Mouse (Mus musculus) kidney, embryonic 15.5 days (tissue): ENCODE results near the gene Vmn1r31. TPM values are rescaled to one million over a fixed set of nuclear protein-coding genes. Genes with fewer than 3 reads are reported as not detected.

Experiments
- ATAC-seq: fragments of 200-750 bp; cut with Nextera tagmentation; replicated peaks from 2 replicates; pipeline ENCODE4 v1.8.0; 2017; ENCODE audit warnings: moderate TSS enrichment; ENCODE audit not compliant: low FRiP score
- H3K27ac ChIP-seq: fragments of 300-500 bp; sonication (generic); 2 replicates; pipeline ENCODE4 v1.5.1; 2015; ENCODE audit warnings: mild to moderate bottlenecking, inconsistent platforms
- H3K27me3 ChIP-seq: fragments of 300-500 bp; sonication (generic); 2 replicates; pipeline ENCODE4 v1.6.1; 2015; ENCODE audit warnings: inconsistent platforms
- H3K36me3 ChIP-seq: fragments of 300-500 bp; sonication (generic); 2 replicates; pipeline ENCODE4 v1.6.1; 2015; ENCODE audit warnings: inconsistent platforms
- H3K4me1 ChIP-seq: fragments of 300-500 bp; sonication (generic); 2 replicates; pipeline ENCODE4 v1.6.1; 2015; ENCODE audit warnings: inconsistent platforms
- H3K4me2 ChIP-seq: fragments of 300-500 bp; sonication (generic); 2 replicates; pipeline ENCODE4 v1.6.1; 2015; ENCODE audit warnings: moderate library complexity, mild to moderate bottlenecking, inconsistent platforms
- H3K4me3 ChIP-seq: fragments of 300-500 bp; sonication (generic); replicated peaks from 2 replicates; pipeline ENCODE4 v1.5.1; 2015; ENCODE audit warnings: mild to moderate bottlenecking, inconsistent platforms
- H3K9ac ChIP-seq: fragments of 300-500 bp; sonication (generic); 2 replicates; pipeline ENCODE4 v1.6.1; 2015; ENCODE audit warnings: mild to moderate bottlenecking, inconsistent platforms
- H3K9me3 ChIP-seq: fragments of 300-500 bp; sonication (generic); replicated peaks from 2 replicates; pipeline ENCODE4 v1.6.1; 2016; ENCODE audit warnings: inconsistent platforms
- WGBS: fragments of 180-500 bp; shearing (Covaris S2); methylation state at CpG from one replicate; pipeline ENCODE4 v1.1.7; 2015; ENCODE audit warnings: mixed read lengths; 5-methylcytosine and 5-hydroxymethylcytosine counted together
- polyA plus RNA-seq: library from polyadenylated mRNA; unstranded; fragments of >200 nt; fragmentation: Nextera tagmentation; extraction: Ambion mirVana; gene quantifications from 2 replicates; pipeline ENCODE4 v1.2.1, GENCODE M21; 2015

Vmn1r31 gene
- polyA plus RNA-seq: not detected in 2 replicates

DNA sequence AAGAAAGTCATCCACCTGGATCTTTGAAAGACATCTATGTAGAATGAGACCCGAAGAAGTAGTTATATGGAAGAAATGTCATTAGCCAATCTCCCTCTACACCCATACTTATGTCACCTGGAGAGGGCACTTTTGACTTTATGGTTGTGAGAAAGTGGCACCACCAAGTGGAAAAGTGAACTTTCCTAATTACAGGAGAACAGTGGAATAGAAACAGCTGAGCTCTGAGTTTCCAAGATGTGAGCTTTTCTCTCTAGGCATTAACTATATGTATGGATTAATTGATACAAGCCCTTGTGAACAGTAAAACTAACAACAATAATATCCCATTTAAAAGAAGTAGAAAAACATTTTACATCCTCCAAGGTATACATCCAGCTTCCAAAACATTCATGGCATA, at the start of gene Vmn1r31:
Vmn1r31 (minus strand) TSS at position 101 of the 400 bp plus-strand sequence.
- Histone ChIP-seq H3K4me1 (no peaks in the 10 kb centered on the region), H3K9ac (no peak within 1 kb of the TSS), H3K9me3 (no peaks in the 10 kb centered on the region), H3K27ac (no peak within 1 kb of the TSS), H3K4me2 (no peak within 1 kb of the TSS), H3K4me3 (no peak within 1 kb of the TSS), H3K27me3 (no peaks in the 10 kb centered on the region), H3K36me3 (no peaks in the 10 kb centered on the region)
- no peak for ATAC-seq
- WGBS: 86% methylated on average over 1 of the region's 1 CpGs

DNA sequence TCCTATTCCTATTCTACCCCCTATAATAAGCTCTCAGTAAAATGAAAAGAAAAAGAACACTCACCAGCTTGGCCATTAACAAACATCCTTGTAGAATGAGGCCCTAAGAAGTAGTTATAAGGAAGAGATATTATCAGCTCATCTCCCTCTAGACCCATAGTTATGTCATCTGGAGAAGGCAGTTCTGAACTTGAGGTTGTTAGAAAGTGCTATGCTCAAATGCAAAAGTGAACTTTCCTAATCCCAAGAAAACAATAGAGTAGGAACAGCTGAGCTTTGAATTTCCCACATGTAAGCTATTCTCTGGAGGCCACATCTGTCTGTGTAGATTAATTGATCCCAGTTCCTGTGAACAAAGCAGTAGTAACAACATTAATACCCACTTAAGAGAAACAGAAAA, 31.8 kb downstream of the Vmn1r31 start, which contains the start of gene Vmn1r30:
Vmn1r30 (minus strand) TSS at position 101 of the 400 bp plus-strand sequence.
- ATAC-seq: no peak
- Histone ChIP-seq H3K9ac (no peak within 1 kb of the TSS), H3K27ac (no peak within 1 kb of the TSS), H3K4me1 (no peaks in the 10 kb centered on the region), H3K36me3 (no peaks in the 10 kb centered on the region), H3K4me3 (no peak within 1 kb of the TSS), H3K27me3 (no peaks in the 10 kb centered on the region), H3K4me2 (no peak within 1 kb of the TSS), H3K9me3 (no peaks in the 10 kb centered on the region)

Other genes starting within 250 kb of the Vmn1r31 start
- not detected in 2 replicates for gene Vmn1r28, start 213.3 kb downstream of the Vmn1r31 start, polyA plus RNA-seq
- not detected in 2 replicates for gene Vmn1r29, start 173.8 kb downstream of the Vmn1r31 start, polyA plus RNA-seq
- gene Vmn1r30, start 31.9 kb downstream of the Vmn1r31 start, polyA plus RNA-seq: not detected in 2 replicates
- gene Abcg2, start 109.2 kb upstream of the Vmn1r31 start, polyA plus RNA-seq: 95.7 and 101 TPM in 2 replicates